Mouse (Mus musculus) mouse embryonic stem cell (cell line): ENCODE measurements around the gene Spint4.
"Not testable (repeated sequence)": the region's sequence is repeated elsewhere in the genome, so short reads cannot be mapped to it uniquely, and the experiment has no call there.

Source experiments
- in situ Hi-C, 2 experiments: fragments of 300-500 bp; cut with MboI; formaldehyde crosslinking; loops; 1 replicate in 1 of 2; 3 replicates in 1 of 2; pipeline ENCODE4 v1.14.3; 2019 to 2020; ENCODE audit warnings: low sequenced_read_pairs in 2 of 2, low pct_unique_long_range_greater_than_20kb in 1 of 2, mixed read lengths in 1 of 2; ENCODE audit not compliant: unreplicated experiment in 1 of 2

Gene Spint4

GRCm38 (mm10) chr2:164716194-164716786, 18.0 kb downstream of the Spint4 start:
- in situ Hi-C loops: not testable (repeated sequence)

- in situ Hi-C loops: loop anchor here in 1 of 2 experiments (10.0 kb wide), 2 partner anchors 48 to 118 kb away; partner anchors contain the start of gene Wfdc11
Observed at GRCm38 (mm10) chr2:164723276-164723675, 25.0 kb downstream of the Spint4 start.

DNA sequence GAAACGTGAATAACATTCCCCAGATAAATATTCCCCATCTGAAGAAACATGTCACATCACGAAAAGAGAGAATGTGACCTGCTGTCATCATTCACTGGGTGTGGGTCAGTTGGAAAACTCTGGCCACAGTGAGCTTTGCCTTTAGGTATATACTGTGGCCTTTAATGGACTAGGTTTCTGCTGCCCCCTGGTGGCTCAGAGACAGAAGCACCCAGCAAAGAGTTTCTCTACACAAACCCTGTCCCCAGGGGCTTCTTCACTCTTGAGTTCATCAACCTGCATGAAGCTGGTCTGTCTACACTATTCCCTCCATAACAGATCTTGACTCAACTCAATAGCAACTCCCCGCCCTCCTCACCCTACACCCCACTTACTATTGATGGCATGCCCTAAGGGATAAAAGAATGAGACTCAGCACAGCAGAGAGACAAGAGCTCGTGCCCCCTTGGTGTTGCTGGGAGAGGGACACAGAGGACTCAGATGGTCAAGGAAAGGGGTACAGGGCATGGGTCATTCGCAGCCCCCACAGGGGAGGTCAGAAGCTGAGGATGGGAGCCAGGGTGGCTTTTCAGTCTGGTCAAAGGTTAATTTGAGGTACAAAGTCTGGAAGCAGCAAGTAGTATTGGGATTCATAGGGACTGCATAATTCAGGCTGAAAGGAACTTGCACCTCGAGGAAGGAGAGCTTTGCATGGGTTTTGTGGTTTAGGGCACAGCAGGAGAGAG, 27.8 kb downstream of the Spint4 start:
- in situ Hi-C loops: loop anchor here (5.0 to 10.0 kb wide), 3 partner anchors 51 to 121 kb away; partner anchors contain the start of gene Wfdc11 (in 1 of the 2)

- in situ Hi-C loops: loop anchor here in 1 of 2 experiments (5.0 kb wide), 1 partner anchor 54 kb away; no protein-coding TSS in a partner anchor
Observed at GRCm38 (mm10) chr2:164731719-164732118, 33.4 kb downstream of the Spint4 start.

DNA sequence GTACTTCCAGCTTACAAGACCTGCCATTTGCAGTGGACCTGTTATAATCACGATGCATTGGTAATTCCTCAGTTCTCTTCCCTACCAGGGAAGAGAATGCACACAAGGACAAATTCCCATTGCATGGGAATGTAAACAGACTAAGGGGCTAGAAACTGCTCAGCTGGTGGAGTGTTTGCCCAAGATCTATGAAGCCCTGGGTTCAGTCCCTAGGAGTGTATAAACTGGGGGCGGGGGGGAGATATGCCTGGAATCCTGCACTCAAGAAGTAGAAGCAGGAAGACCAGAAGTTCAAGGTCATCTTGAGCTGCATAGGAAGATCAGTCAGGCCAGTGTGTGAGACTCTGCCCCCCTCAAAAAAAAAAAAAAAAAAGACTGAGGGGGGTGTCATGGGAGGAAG, 35.0 kb downstream of the Spint4 start:
- in situ Hi-C loops: loop anchor here in 1 of 2 experiments (5.0 kb wide), 1 partner anchor 56 kb away; no protein-coding TSS in a partner anchor

GRCm38 (mm10) chr2:164734839-164735238, 36.5 kb downstream of the Spint4 start:
- in situ Hi-C loops: loop anchor here in 1 of 2 experiments (5.0 kb wide), 1 partner anchor 58 kb away; no protein-coding TSS in a partner anchor

GRCm38 (mm10) chr2:164735446-164735845, 37.1 kb downstream of the Spint4 start:
- in situ Hi-C loops: no loop called here

- in situ Hi-C loops: no loop called here
Observed at GRCm38 (mm10) chr2:164737377-164738090, 39.2 kb downstream of the Spint4 start.

- in situ Hi-C loops: no loop called here
Observed at GRCm38 (mm10) chr2:164739876-164740275, 41.6 kb downstream of the Spint4 start.

GRCm38 (mm10) chr2:164744987-164745386, 46.7 kb downstream of the Spint4 start:
- in situ Hi-C loops: no loop called here

DNA sequence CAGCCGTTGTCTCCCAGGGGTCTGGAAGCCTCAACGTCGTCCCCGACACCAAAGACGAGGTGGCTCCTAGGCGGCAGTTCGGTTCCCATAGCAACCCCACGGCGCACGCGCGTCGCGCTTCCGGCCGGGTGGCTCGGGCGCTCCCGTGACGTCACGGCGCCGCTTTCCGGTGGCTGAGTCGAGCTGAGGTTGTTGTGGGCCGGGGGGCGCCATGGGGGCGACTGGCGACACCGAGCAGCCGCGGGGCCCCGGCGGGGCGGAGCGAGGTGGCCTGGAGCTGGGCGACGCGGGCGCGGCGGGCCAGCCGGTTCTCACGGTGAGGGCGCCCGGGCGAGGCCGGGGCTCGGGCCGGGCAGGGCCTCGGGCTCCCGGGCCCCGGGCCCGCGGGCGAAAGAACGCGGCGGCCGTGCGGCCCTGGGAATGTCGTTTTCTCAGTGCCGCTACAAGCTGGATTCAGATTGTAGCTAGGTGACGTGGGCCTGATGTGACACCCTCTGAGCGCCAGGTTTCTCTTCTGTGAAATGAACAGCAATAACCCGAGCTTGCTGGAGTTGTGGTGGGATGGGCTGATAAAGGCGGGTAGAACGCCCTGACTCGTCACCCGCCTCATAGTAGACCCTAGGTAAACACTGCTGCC, 47.7 kb downstream of the Spint4 start, which contains the start of the genes Wfdc3 and Dnttip1:
Gene Wfdc3 (minus strand): TSS at position 89 of the 637 bp plus-strand sequence.
Gene Dnttip1 (plus strand): TSS at position 141 of the 637 bp plus-strand sequence.
- in situ Hi-C loops: no loop called here

- in situ Hi-C loops: no loop called here
Observed at GRCm38 (mm10) chr2:164746693-164747092, 48.4 kb downstream of the Spint4 start.

GRCm38 (mm10) chr2:164748191-164748590, 49.9 kb downstream of the Spint4 start:
- in situ Hi-C loops: no loop called here

DNA sequence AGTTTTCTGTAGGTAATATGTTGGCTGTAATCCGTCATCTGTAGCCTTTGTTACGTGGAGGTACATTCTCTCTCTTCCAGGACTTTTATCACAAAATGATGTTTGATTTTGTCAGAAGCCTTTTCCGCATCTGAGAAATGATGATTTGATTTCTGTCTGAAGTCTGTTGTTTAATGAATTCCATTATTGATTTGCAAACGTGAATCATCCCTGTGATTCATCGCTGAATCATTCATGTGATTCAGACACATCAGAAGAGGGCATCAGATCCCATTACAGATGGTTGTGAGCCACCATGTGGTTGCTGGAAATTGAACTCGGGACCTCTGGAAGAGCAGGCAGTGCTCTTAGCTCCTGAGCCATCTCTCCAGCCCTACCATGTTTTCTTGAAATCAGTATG, 50.7 kb downstream of the Spint4 start:
- in situ Hi-C loops: no loop called here
